Mouse (Mus musculus) forebrain, postnatal 0 days (tissue): ENCODE results near the gene Syn3. TPM values are rescaled to one million over a fixed set of nuclear protein-coding genes. Genes with fewer than 3 reads are reported as not detected.
A peak's percentile ranks its signal among the peaks of the same experiment; 100 is the strongest.
"Not testable (repeated sequence)": the region's sequence is repeated elsewhere in the genome, so short reads cannot be mapped to it uniquely, and the experiment has no call there.

Experiments used
- ATAC-seq: fragments of 200-750 bp; cut with Nextera tagmentation; 2 replicates; pipeline ENCODE4 v1.8.0; 2017; ENCODE audit warnings: mild to moderate bottlenecking, moderate library complexity
- DNase-seq: peaks from one replicate; pipeline ENCODE4 v3.0.0-alpha.2; 2015
- H3K27ac ChIP-seq: fragments of 300-500 bp; sonication (generic); 2 replicates; pipeline ENCODE4 v1.5.1; 2014; ENCODE audit warnings: low read depth, mild to moderate bottlenecking, antibody characterized with exemption, low read length, moderate library complexity, mixed read lengths
- H3K27me3 ChIP-seq: fragments of 300-500 bp; sonication (generic); 2 replicates; pipeline ENCODE4 v1.6.1; 2014; ENCODE audit warnings: mild to moderate bottlenecking, low read length, mixed read lengths; ENCODE audit not compliant: insufficient read depth
- H3K36me3 ChIP-seq: fragments of 300-500 bp; sonication (generic); 2 replicates; pipeline ENCODE4 v1.6.1; 2014; ENCODE audit warnings: mild to moderate bottlenecking, moderate library complexity; ENCODE audit not compliant: insufficient read depth
- H3K4me1 ChIP-seq: fragments of 300-500 bp; sonication (generic); 2 replicates; pipeline ENCODE4 v1.6.1; 2014; ENCODE audit warnings: antibody characterized with exemption; ENCODE audit not compliant: insufficient read depth
- H3K4me2 ChIP-seq: fragments of 300-500 bp; sonication (generic); 2 replicates; pipeline ENCODE4 v1.6.1; 2014; ENCODE audit warnings: low read depth, mild to moderate bottlenecking, moderate library complexity
- H3K4me3 ChIP-seq: fragments of 300-500 bp; sonication (generic); 2 replicates; pipeline ENCODE4 v1.5.1; 2014; ENCODE audit warnings: low read depth, low read length, mixed read lengths
- H3K9ac ChIP-seq: fragments of 300-500 bp; sonication (generic); 2 replicates; pipeline ENCODE4 v1.6.1; 2014; ENCODE audit warnings: mild to moderate bottlenecking
- H3K9me3 ChIP-seq: fragments of 300-500 bp; sonication (generic); 2 replicates; pipeline ENCODE4 v1.6.1; 2016; ENCODE audit warnings: low read length
- CTCF ChIP-seq: sonication (generic); IDR thresholded peaks from 2 replicates; pipeline ENCODE4 v1.5.1; 2016; ENCODE audit warnings: antibody characterized with exemption, control low read depth, low read depth
- WGBS: fragments of 180-500 bp; shearing (Covaris S2); extraction: QIAGEN DNeasy Blood & Tissue Kit; methylation state at CpG from one replicate; pipeline ENCODE4 v1.1.7; 2014; 5-methylcytosine and 5-hydroxymethylcytosine counted together
- polyA plus RNA-seq: library from polyadenylated mRNA; unstranded; fragments of >200 nt; fragmentation: Nextera tagmentation; extraction: Ambion mirVana; gene quantifications from 2 replicates; pipeline ENCODE4 v1.2.1, GENCODE M21; 2015
- total RNA-seq: library from RNA; depleted of rRNA; stranded (reverse); fragments of >200 nt; gene quantifications from 2 replicates; pipeline ENCODE4 v1.2.3, GENCODE M21; 2014

Gene Syn3
- total and polyA plus RNA-seq, 2 experiments from 2014 or later, result 16.4 to 47.6 TPM

DNA sequence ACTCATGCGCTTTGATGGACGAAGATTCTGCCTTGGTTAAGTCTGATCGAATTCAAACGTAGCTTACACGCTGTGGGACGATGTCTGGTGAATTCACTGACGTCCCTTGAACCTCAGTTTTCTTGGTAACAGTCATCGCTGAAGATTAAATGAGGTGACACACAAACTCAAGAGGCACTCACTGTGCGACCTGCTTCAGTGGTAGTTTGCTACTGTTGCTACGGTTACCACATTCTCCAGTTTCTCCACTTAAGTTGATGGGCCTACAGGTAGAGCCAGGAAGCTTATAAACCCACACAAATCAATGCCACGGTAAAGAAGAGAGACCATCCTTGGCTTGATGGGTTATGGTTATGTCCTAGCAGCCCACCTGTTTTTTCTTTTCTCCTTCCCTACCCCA, 61.4 kb downstream of the Syn3 start:
- no peaks in the 10 kb centered on the region for H3K4me1 ChIP-seq
- no peak overlapping the region for H3K9ac ChIP-seq
- ATAC-seq, result no peak
- no peak overlapping the region for H3K4me3 ChIP-seq
- TF ChIP-seq CTCF, result no peak
- DNase-seq, result no peak
- 92% methylated on average over 11 of the region's 11 CpGs for WGBS
- H3K4me2 ChIP-seq, result no peak overlapping the region
- H3K9me3 ChIP-seq, result no peaks in the 10 kb centered on the region
- H3K36me3 ChIP-seq, result no peaks in the 10 kb centered on the region
- H3K27ac ChIP-seq, result no peak overlapping the region
- no peaks in the 10 kb centered on the region for H3K27me3 ChIP-seq

DNA sequence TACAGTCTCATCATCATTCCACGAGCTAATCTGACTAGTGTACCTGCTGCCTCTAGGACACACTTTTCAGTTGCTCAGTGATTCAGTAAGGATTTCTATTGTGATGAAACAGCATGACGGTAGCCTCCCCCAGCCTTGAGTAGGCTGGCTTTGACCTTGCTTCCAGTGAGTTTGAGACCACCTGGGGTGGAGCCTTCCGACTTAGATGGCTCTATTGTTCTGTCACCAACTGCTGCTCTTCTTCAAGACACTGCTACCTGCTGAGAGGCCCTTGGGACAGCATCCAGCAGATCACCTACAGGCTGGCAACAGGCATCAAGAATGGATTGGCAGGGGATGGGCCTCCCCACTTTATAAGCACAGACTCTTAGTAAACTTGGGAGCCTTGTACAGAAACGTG, 63.7 kb downstream of the Syn3 start:
- H3K27me3 ChIP-seq, H3K36me3 ChIP-seq, DNase-seq, ATAC-seq, H3K9ac ChIP-seq, H3K27ac ChIP-seq, H3K4me2 ChIP-seq, H3K9me3 ChIP-seq, H3K4me1 ChIP-seq, H3K4me3 ChIP-seq: not testable (repeated sequence)
- 55% methylated on average over 4 of the region's 4 CpGs for WGBS

GRCm38 (mm10) chr10:86429651-86430050, 69.0 kb downstream of the Syn3 start:
- no peak for TF ChIP-seq CTCF
- Histone ChIP-seq H3K9ac (no peak overlapping the region), H3K27ac (no peak overlapping the region), H3K27me3 (no peaks in the 10 kb centered on the region), H3K4me2 (no peak overlapping the region), H3K4me1 (peaks cover 4% of the 10 kb centered on the region; the same call in 1 of the 2 replicates), H3K4me3 (no peak overlapping the region), H3K36me3 (no peaks in the 10 kb centered on the region), H3K9me3 (no peaks in the 10 kb centered on the region)
- DNase-seq, result no peak
- 82% methylated on average over 3 of the region's 3 CpGs for WGBS
- ATAC-seq, result no peak

GRCm38 (mm10) chr10:86427956-86428355, 70.7 kb downstream of the Syn3 start:
- WGBS, result 80% methylated on average over 2 of the region's 2 CpGs
- H3K4me2 ChIP-seq, result no peak overlapping the region
- no peaks in the 10 kb centered on the region for H3K9me3 ChIP-seq
- no peaks in the 10 kb centered on the region for H3K36me3 ChIP-seq
- no peaks in the 10 kb centered on the region for H3K27me3 ChIP-seq
- no peak overlapping the region for H3K9ac ChIP-seq
- ATAC-seq (no peak), DNase-seq (no peak)
- no peak overlapping the region for H3K27ac ChIP-seq
- no peak for TF ChIP-seq CTCF
- H3K4me1 ChIP-seq, result peaks cover 4% of the 10 kb centered on the region; the same call in 1 of the 2 replicates
- H3K4me3 ChIP-seq, result no peak overlapping the region

GRCm38 (mm10) chr10:86425690-86426530, 72.8 kb downstream of the Syn3 start:
- 24% methylated on average over 10 of the region's 10 CpGs for WGBS
- peak; percentile 77 for ATAC-seq
- peak overlapping the region; percentile 29; the same call in 1 of the 2 replicates for H3K27ac ChIP-seq

GRCm38 (mm10) chr10:86421731-86422370, 76.8 kb downstream of the Syn3 start:
- Histone ChIP-seq H3K27ac (no peak overlapping the region), H3K36me3 (no peaks in the 10 kb centered on the region), H3K9ac (no peak overlapping the region), H3K4me1 (peaks cover 4% of the 10 kb centered on the region; the same call in 1 of the 2 replicates), H3K27me3 (no peaks in the 10 kb centered on the region), H3K9me3 (no peaks in the 10 kb centered on the region), H3K4me2 (no peak overlapping the region), H3K4me3 (no peak overlapping the region)
- no peak for ATAC-seq
- TF ChIP-seq CTCF, result no peak
- 90% methylated on average over 3 of the region's 3 CpGs for WGBS
- DNase-seq, result no peak

More at GRCm38 (mm10) chr10:86425690-86426530, 72.8 kb downstream of the Syn3 start:
- peak; percentile 68 for DNase-seq
- no peak for TF ChIP-seq CTCF
- no peaks in the 10 kb centered on the region for H3K27me3 ChIP-seq
- no peak overlapping the region for H3K4me2 ChIP-seq
- no peak overlapping the region for H3K4me3 ChIP-seq
- no peak overlapping the region for H3K9ac ChIP-seq
- no peaks in the 10 kb centered on the region for H3K9me3 ChIP-seq
- H3K4me1 ChIP-seq, result peaks cover 4% of the 10 kb centered on the region; the same call in 1 of the 2 replicates
- H3K36me3 ChIP-seq, result no peaks in the 10 kb centered on the region

- no peak for TF ChIP-seq CTCF
- DNase-seq, result peak; percentile 14
- H3K9me3 ChIP-seq, result no peaks in the 10 kb centered on the region
- 77% methylated on average over 5 of the region's 5 CpGs for WGBS
- H3K4me1 ChIP-seq, result no peaks in the 10 kb centered on the region
- H3K9ac ChIP-seq, result no peak overlapping the region
- H3K4me2 ChIP-seq, result no peak overlapping the region
- no peak overlapping the region for H3K4me3 ChIP-seq
- 0 out of 2 replicates have a peak, but pooled peaks cover 3% of the 10 kb centered on the region for H3K36me3 ChIP-seq
- H3K27ac ChIP-seq, result no peak overlapping the region
- ATAC-seq, result no peak
- no peaks in the 10 kb centered on the region for H3K27me3 ChIP-seq
Measured at GRCm38 (mm10) chr10:86418931-86419330, 79.8 kb downstream of the Syn3 start.
